Mouse (Mus musculus) ES-E14 (cell line): Measurements from ENCODE around the gene Ostm1.

Experiments
- CHD2 ChIP-seq: IDR thresholded peaks from 2 replicates; pipeline ENCODE4 v1.6.1; 2014; ENCODE audit warnings: mild to moderate bottlenecking, low read depth, low read length, inconsistent platforms
- MAFK ChIP-seq: IDR thresholded peaks from 2 replicates; pipeline ENCODE4 v1.6.1; 2014; ENCODE audit warnings: mild to moderate bottlenecking, low read depth, low read length, inconsistent platforms; ENCODE audit not compliant: insufficient read depth
- ZC3H11A ChIP-seq: IDR thresholded peaks from 2 replicates; pipeline ENCODE4 v1.6.1; 2012; ENCODE audit warnings: low read depth, mild to moderate bottlenecking, inconsistent platforms, low read length, borderline replicate concordance

GRCm38 (mm10) chr10:42545707-42546503 lies 37.7 kb upstream of the Ostm1 start:
- TF ChIP-seq CHD2 (no peak), ZC3H11A (no peak), MAFK (no peak)
